Mouse (Mus musculus) hindbrain, postnatal 0 days (tissue): ENCODE measurements around the gene Serpine2. TPM values are rescaled to one million over a fixed set of nuclear protein-coding genes. Genes with fewer than 3 reads are reported as not detected.

Experiments
- ATAC-seq: fragments of 200-750 bp; cut with Nextera tagmentation; 2 replicates; pipeline ENCODE4 v1.8.0; 2017; ENCODE audit warnings: mild to moderate bottlenecking, moderate TSS enrichment, moderate library complexity
- DNase-seq: peaks from one replicate; pipeline ENCODE4 v3.0.0-alpha.2; 2015; ENCODE audit warnings: low spot score
- H3K27ac ChIP-seq: fragments of 300-500 bp; sonication (generic); 2 replicates; pipeline ENCODE4 v1.5.1; 2014; ENCODE audit warnings: mild to moderate bottlenecking
- H3K27me3 ChIP-seq: fragments of 300-500 bp; sonication (generic); 2 replicates; pipeline ENCODE4 v1.6.1; 2014; ENCODE audit warnings: low read length, mixed read lengths; ENCODE audit not compliant: insufficient read depth
- H3K36me3 ChIP-seq: fragments of 300-500 bp; sonication (generic); 2 replicates; pipeline ENCODE4 v1.6.1; 2014; ENCODE audit warnings: low read length, mixed read lengths; ENCODE audit not compliant: insufficient read depth
- H3K4me1 ChIP-seq: fragments of 300-500 bp; sonication (generic); 2 replicates; pipeline ENCODE4 v1.6.1; 2014; ENCODE audit warnings: antibody characterized with exemption, low read length, mixed read lengths; ENCODE audit not compliant: insufficient read depth
- H3K4me2 ChIP-seq: fragments of 300-500 bp; sonication (generic); 2 replicates; pipeline ENCODE4 v1.6.1; 2014; ENCODE audit warnings: low read depth, mild to moderate bottlenecking, low read length, moderate library complexity, mixed read lengths
- H3K4me3 ChIP-seq: fragments of 300-500 bp; sonication (generic); 2 replicates; pipeline ENCODE4 v1.5.1; 2014; ENCODE audit warnings: low read length
- H3K9ac ChIP-seq: fragments of 300-500 bp; sonication (generic); replicated peaks from 2 replicates; pipeline ENCODE4 v1.6.1; 2014; ENCODE audit warnings: mild to moderate bottlenecking, low read length, moderate library complexity, mixed read lengths
- H3K9me3 ChIP-seq: fragments of 300-500 bp; sonication (generic); 2 replicates; pipeline ENCODE4 v1.6.1; 2016; ENCODE audit warnings: low read length, mixed read lengths
- CTCF ChIP-seq: IDR thresholded peaks from 2 replicates; pipeline ENCODE4 v1.5.1; 2016; ENCODE audit warnings: antibody characterized with exemption, control low read depth, low read depth
- WGBS: fragments of 180-500 bp; shearing (Covaris S2); extraction: QIAGEN DNeasy Blood & Tissue Kit; methylation state at CpG from one replicate; pipeline ENCODE4 v1.1.7; 2014; 5-methylcytosine and 5-hydroxymethylcytosine counted together
- polyA plus RNA-seq: library from polyadenylated mRNA; unstranded; fragments of >200 nt; fragmentation: Nextera tagmentation; extraction: Ambion mirVana; gene quantifications from 2 replicates; pipeline ENCODE4 v1.2.1, GENCODE M21; 2015
- total RNA-seq: library from RNA; depleted of rRNA; stranded (reverse); fragments of >200 nt; gene quantifications from 2 replicates; pipeline ENCODE4 v1.2.3, GENCODE M21; 2014

Gene Serpine2
- total and polyA plus RNA-seq, 2 experiments from 2014 or later, result 251 to 505 TPM

GRCm38 (mm10) chr1:79860411-79861039, 455 bp downstream of the Serpine2 start:
- WGBS, result 27% methylated on average over 12 of the region's 12 CpGs

GRCm38 (mm10) chr1:79859975-79860374, 1.0 kb downstream of the Serpine2 start:
- Histone ChIP-seq H3K27ac (peak overlapping the region; percentile 72; the same call in 1 of the 2 replicates), H3K9ac (no peak overlapping the region), H3K9me3 (no peaks in the 10 kb centered on the region), H3K4me1 (no peaks in the 10 kb centered on the region; the same call in 1 of the 2 replicates), H3K4me2 (peak overlapping the region; percentile 17; the same call in 1 of the 2 replicates), H3K36me3 (no peaks in the 10 kb centered on the region), H3K27me3 (no peaks in the 10 kb centered on the region), H3K4me3 (no peak overlapping the region)
- no peak for DNase-seq
- no peak for TF ChIP-seq CTCF
- WGBS, result 83% methylated on average over 5 of the region's 5 CpGs
- no peak for ATAC-seq

More at GRCm38 (mm10) chr1:79860411-79861039, 455 bp downstream of the Serpine2 start:
- peak overlapping the region; percentile 17 for H3K4me2 ChIP-seq
- H3K27ac ChIP-seq, result peak overlapping the region; percentile 72
- H3K4me3 ChIP-seq, result no peak overlapping the region
- TF ChIP-seq CTCF, result no peak
- no peaks in the 10 kb centered on the region for H3K36me3 ChIP-seq
- ATAC-seq, result peak; percentile 65
- DNase-seq, result peak; percentile 64
- no peak overlapping the region for H3K9ac ChIP-seq
- no peaks in the 10 kb centered on the region for H3K9me3 ChIP-seq
- H3K27me3 ChIP-seq, result no peaks in the 10 kb centered on the region
- no peaks in the 10 kb centered on the region; the same call in 1 of the 2 replicates for H3K4me1 ChIP-seq

- WGBS, result 25% methylated on average over 4 of the region's 4 CpGs
- Histone ChIP-seq H3K9me3 (no peaks in the 10 kb centered on the region), H3K27me3 (no peaks in the 10 kb centered on the region), H3K4me1 (no peaks in the 10 kb centered on the region; the same call in none of the 2 replicates), H3K9ac (peak overlapping the region; percentile 80), H3K4me3 (peak overlapping the region; percentile 84), H3K36me3 (no peaks in the 10 kb centered on the region), H3K4me2 (peak overlapping the region; percentile 94), H3K27ac (peak overlapping the region; percentile 72; the same call in 1 of the 2 replicates)
- no peak; the same call in none of the 2 replicates for ATAC-seq
- TF ChIP-seq CTCF, result no peak
- DNase-seq, result no peak
Observed at GRCm38 (mm10) chr1:79859026-79859425, 2.0 kb downstream of the Serpine2 start.

GRCm38 (mm10) chr1:79858389-79858994, 2.5 kb downstream of the Serpine2 start:
- H3K4me1 ChIP-seq, result no peaks in the 10 kb centered on the region; the same call in none of the 2 replicates
- H3K27ac ChIP-seq, result peak overlapping the region; percentile 72
- H3K9ac ChIP-seq, result peak overlapping the region; percentile 80
- H3K4me3 ChIP-seq, result peak overlapping the region; percentile 84
- no peak for TF ChIP-seq CTCF
- peak overlapping the region; percentile 94 for H3K4me2 ChIP-seq
- DNase-seq (peak; percentile 68), ATAC-seq (peak; percentile 68)
- H3K27me3 ChIP-seq, result no peaks in the 10 kb centered on the region
- WGBS, result under 1% methylated on average over 58 of the region's 76 CpGs
- H3K9me3 ChIP-seq, result no peaks in the 10 kb centered on the region
- H3K36me3 ChIP-seq, result no peaks in the 10 kb centered on the region

GRCm38 (mm10) chr1:79857681-79858388, 3.1 kb downstream of the Serpine2 start:
- ATAC-seq (peak; percentile 31), DNase-seq (peak; percentile 23)
- H3K9me3 ChIP-seq, result no peaks in the 10 kb centered on the region
- H3K4me1 ChIP-seq, result no peaks in the 10 kb centered on the region; the same call in none of the 2 replicates
- no peaks in the 10 kb centered on the region for H3K36me3 ChIP-seq
- H3K27ac ChIP-seq, result peak overlapping the region; percentile 72
- TF ChIP-seq CTCF, result no peak
- WGBS, result 2% methylated on average over 32 of the region's 32 CpGs
- peak overlapping the region; percentile 84 for H3K4me3 ChIP-seq
- peak overlapping the region; percentile 80 for H3K9ac ChIP-seq
- H3K27me3 ChIP-seq, result no peaks in the 10 kb centered on the region
- H3K4me2 ChIP-seq, result peak overlapping the region; percentile 94

- H3K27ac ChIP-seq, result no peak overlapping the region
- H3K9me3 ChIP-seq, result no peaks in the 10 kb centered on the region
- H3K4me1 ChIP-seq, result no peaks in the 10 kb centered on the region; the same call in none of the 2 replicates
- no peaks in the 10 kb centered on the region for H3K36me3 ChIP-seq
- ATAC-seq (no peak), DNase-seq (no peak)
- WGBS, result 30% methylated on average over 4 of the region's 4 CpGs
- TF ChIP-seq CTCF, result no peak; the same call in 1 of the 2 replicates
- peak overlapping the region; percentile 84 for H3K4me3 ChIP-seq
- no peaks in the 10 kb centered on the region for H3K27me3 ChIP-seq
- H3K4me2 ChIP-seq, result peak overlapping the region; percentile 94
- no peak overlapping the region for H3K9ac ChIP-seq
Observed at GRCm38 (mm10) chr1:79856756-79857155, 4.2 kb downstream of the Serpine2 start.
